In genomic region chr7:141011238-141011770, GRCm38 (mm10) we compare ENCODE assay signal across 11 mouse cellular contexts. TPM values are rescaled to one million over a fixed set of nuclear protein-coding genes. Genes with fewer than 3 reads are reported as not detected.
DNase-seq lines count a peak whose midpoint lies in the region; ATAC-seq and TF ChIP-seq lines count a peak whose summit lies in the region.
"Had no signal": no experiment of that assay in that cellular context is flagged by ENCODE, and none has a peak within 500 bp of the region (broad histone marks: within the 10 kb centered on the region; RNA-seq: fewer than 3 reads in every experiment).

No protein-coding gene starts in this region.

- peaks cover 11% of the 10 kb centered on the region for H3K4me1 ChIP-seq in lung, embryonic 16.5 days (replicated peaks; ENCODE audit: control insufficient read depth, insufficient read depth, low read length)
- H3K4me1 ChIP-seq in liver, postnatal 0 days (ENCODE audit: insufficient read depth): peaks cover 40% of the 10 kb centered on the region

- H3K9me3 ChIP-seq in lung, embryonic 16.5 days (ENCODE audit: control insufficient read depth, low read length): no peaks in the 10 kb centered on the region; the same call in 1 of the 2 replicates
- H3K9me3 ChIP-seq in liver, postnatal 0 days (ENCODE audit: low read length): no peaks in the 10 kb centered on the region

- 84% methylated on average over 7 of the region's 7 CpGs for WGBS in lung, embryonic 16.5 days
- 64% methylated on average over 7 of the region's 7 CpGs for WGBS in liver, postnatal 0 days (ENCODE audit: insufficient replicate concordance)

- H3K4me3 ChIP-seq in gastrocnemius, adult 2 months: peak overlapping the region; percentile 77
- no peak overlapping the region for H3K4me3 ChIP-seq in lung, embryonic 16.5 days (ENCODE audit: low read length)
- H3K4me3 ChIP-seq in liver, postnatal 0 days (ENCODE audit: low read depth, low read length): peak overlapping the region; percentile 52; the same call in 1 of the 2 replicates

- peak overlapping the region; percentile 93 for H3K27ac ChIP-seq in gastrocnemius, adult 2 months
- H3K27ac ChIP-seq in lung, embryonic 16.5 days (ENCODE audit: low read length): peak overlapping the region; percentile 75
- peak overlapping the region; percentile 87 for H3K27ac ChIP-seq in liver, postnatal 0 days (ENCODE audit: low read depth)

- H3K9ac ChIP-seq in lung, embryonic 16.5 days (ENCODE audit: low read length): peak overlapping the region; percentile 56
- peak overlapping the region; percentile 64 for H3K9ac ChIP-seq in liver, postnatal 0 days (replicated peaks)

- 0 out of 2 replicates have a peak, but pooled peaks have one; percentile 3 for ATAC-seq in lung, embryonic 16.5 days (ENCODE audit: low read depth)
- ATAC-seq in erythroid progenitor cell, adult 5-6 weeks (replicated peaks; ENCODE audit: low FRiP score, poor library complexity, severe bottlenecking): 0 out of 2 replicates have a peak, but pooled peaks have one; percentile 26
- ATAC-seq in liver, postnatal 0 days: peak; percentile 20; the same call in 1 of the 2 replicates

- intact Hi-C loops in gastrocnemius, adult 2 months (cut with DNase I): loop anchor here (2.0 kb wide), 1 partner anchor 71 kb away; the partner anchor contains the start of gene Pgghg
- intact Hi-C loops in gastrocnemius, postnatal 14 days (cut with DNase I; ENCODE audit: low total_unique reads): no loop called here

- no peak overlapping the region for H3K4me2 ChIP-seq in lung, embryonic 16.5 days (ENCODE audit: low read depth, low read length)
- peak overlapping the region; percentile 62 for H3K4me2 ChIP-seq in liver, postnatal 0 days (ENCODE audit: low read depth, low read length)

- no peaks in the 10 kb centered on the region for H3K36me3 ChIP-seq in lung, embryonic 16.5 days (ENCODE audit: control insufficient read depth, insufficient read depth, low read length)
- H3K36me3 ChIP-seq in liver, postnatal 0 days (replicated peaks; ENCODE audit: insufficient read depth, low read length): no peaks in the 10 kb centered on the region

- no peak for DNase-seq in gastrocnemius, adult 2 months
- DNase-seq in gastrocnemius, postnatal 14 days: no peak
- no peak for DNase-seq in lung, postnatal 4 days
- DNase-seq in liver, postnatal 0 days: peak; percentile 21
- DNase-seq in cerebellum, postnatal 25 days: no peak
- no peak for DNase-seq in right cerebral cortex, postnatal 14 days
- DNase-seq: left cerebral cortex, postnatal 4 days had no signal

- H3K27me3 ChIP-seq in lung, embryonic 16.5 days (ENCODE audit: control insufficient read depth, insufficient read depth, low read depth, low read length): no peaks in the 10 kb centered on the region
- no peaks in the 10 kb centered on the region for H3K27me3 ChIP-seq in liver, postnatal 0 days (ENCODE audit: insufficient read depth, low read length)

- TF ChIP-seq EP300 in liver, postnatal 0 days (IDR thresholded peaks at IDR 0.05; ENCODE audit: low read depth): no peak

- no peak for TF ChIP-seq CTCF in gastrocnemius, adult 2 months (IDR thresholded peaks at IDR 0.05)
- no peak for TF ChIP-seq CTCF in liver, postnatal 0 days (IDR thresholded peaks at IDR 0.05; ENCODE audit: low read depth)

RNA-seq across cellular contexts. Expression of gene Ifitm3, which starts 0.7 kb away (rescaled TPM):
- 10 to 100 TPM; 30.8 to 49.0 TPM for total RNA-seq in gastrocnemius, adult 2 months (2021)
- total RNA-seq in gastrocnemius, postnatal 14 days (2021): 10 to 100 TPM; 44.9 to 54.0 TPM
- 262 and 316 TPM in 2 replicates for polyA plus RNA-seq in lung, embryonic 16.5 days (2015; fragmentation: Nextera tagmentation; extraction: Ambion mirVana)
- total RNA-seq in erythroid progenitor cell, adult 5-6 weeks (2015; ENCODE audit: low replicate concordance): 156 and 271 TPM in 2 replicates
- total RNA-seq in erythroid progenitor cell, adult 5-6 weeks (2017; ENCODE audit: low replicate concordance): 73.5 and 106 TPM in 2 replicates
- polyA plus RNA-seq in liver, postnatal 0 days (2015; fragmentation: Nextera tagmentation; extraction: Ambion mirVana): 295 and 298 TPM in 2 replicates

RNA-seq across cellular contexts. Expression of gene Ifitm6, which starts 6.4 kb away (rescaled TPM):
- not detected for total RNA-seq in gastrocnemius, adult 2 months (2021)
- total RNA-seq in gastrocnemius, postnatal 14 days (2021): not detected
- polyA plus RNA-seq in lung, embryonic 16.5 days (2015; fragmentation: Nextera tagmentation; extraction: Ambion mirVana): 1.5 and 1.8 TPM in 2 replicates
- 172 and 212 TPM in 2 replicates for total RNA-seq in erythroid progenitor cell, adult 5-6 weeks (2015; ENCODE audit: low replicate concordance)
- 65.6 and 95.9 TPM in 2 replicates for total RNA-seq in erythroid progenitor cell, adult 5-6 weeks (2017; ENCODE audit: low replicate concordance)
- polyA plus RNA-seq in liver, postnatal 0 days (2015; fragmentation: Nextera tagmentation; extraction: Ambion mirVana): 53.6 and 54.4 TPM in 2 replicates
- total RNA-seq: gastrocnemius, postnatal 25 days; left cerebral cortex, postnatal 4 days had no signal
- polyA plus RNA-seq: neural tube, embryonic 11.5 days had no signal

RNA-seq across cellular contexts. Expression of gene Gm17387, which starts 17.6 kb away (rescaled TPM):
- not detected for total RNA-seq in gastrocnemius, adult 2 months (2021)
- not detected for total RNA-seq in gastrocnemius, postnatal 14 days (2021)
- not detected in 2 replicates for polyA plus RNA-seq in lung, embryonic 16.5 days (2015; fragmentation: Nextera tagmentation; extraction: Ambion mirVana)
- total RNA-seq in erythroid progenitor cell, adult 5-6 weeks (2015; ENCODE audit: low replicate concordance): not detected in 2 replicates
- total RNA-seq in erythroid progenitor cell, adult 5-6 weeks (2017; ENCODE audit: low replicate concordance): not detected in 2 replicates
- polyA plus RNA-seq in liver, postnatal 0 days (2015; fragmentation: Nextera tagmentation; extraction: Ambion mirVana): not detected in 2 replicates
- total RNA-seq: gastrocnemius, postnatal 25 days; left cerebral cortex, postnatal 4 days had no signal
- polyA plus RNA-seq: neural tube, embryonic 11.5 days had no signal

RNA-seq across cellular contexts. Expression of gene Ifitm1, which starts 44.3 kb away (rescaled TPM):
- total RNA-seq in gastrocnemius, adult 2 months (2021): 1 to 10 TPM in 1 of 2 experiments, under 1 TPM in 1; 0.69 to 1.4 TPM
- 1 to 10 TPM; 1.3 to 1.4 TPM for total RNA-seq in gastrocnemius, postnatal 14 days (2021)
- polyA plus RNA-seq in lung, embryonic 16.5 days (2015; fragmentation: Nextera tagmentation; extraction: Ambion mirVana): 38.8 and 49.1 TPM in 2 replicates
- 31.0 TPM in 1 of 2 replicates, not detected in the other for total RNA-seq in erythroid progenitor cell, adult 5-6 weeks (2015; ENCODE audit: low replicate concordance)
- 0.90 and 20.6 TPM in 2 replicates for total RNA-seq in erythroid progenitor cell, adult 5-6 weeks (2017; ENCODE audit: low replicate concordance)
- polyA plus RNA-seq in liver, postnatal 0 days (2015; fragmentation: Nextera tagmentation; extraction: Ambion mirVana): 33.4 and 38.6 TPM in 2 replicates

RNA-seq across cellular contexts. Expression of gene B4galnt4, which starts 49.6 kb away (rescaled TPM):
- under 1 TPM; 0.17 to 0.18 TPM for total RNA-seq in gastrocnemius, adult 2 months (2021)
- under 1 TPM in 1 of 2 experiments, not detected in 1; 0.23 TPM for total RNA-seq in gastrocnemius, postnatal 14 days (2021)
- 3.2 and 3.8 TPM in 2 replicates for polyA plus RNA-seq in lung, embryonic 16.5 days (2015; fragmentation: Nextera tagmentation; extraction: Ambion mirVana)
- total RNA-seq in erythroid progenitor cell, adult 5-6 weeks (2015; ENCODE audit: low replicate concordance): not detected in 2 replicates
- 0.26 TPM in 1 of 2 replicates, not detected in the other for total RNA-seq in erythroid progenitor cell, adult 5-6 weeks (2017; ENCODE audit: low replicate concordance)
- 0.15 and 0.34 TPM in 2 replicates for polyA plus RNA-seq in liver, postnatal 0 days (2015; fragmentation: Nextera tagmentation; extraction: Ambion mirVana)
- total RNA-seq: gastrocnemius, postnatal 25 days had no signal

Comparison
In these comparisons a context has a peak if more than half of its experiments do, and no peak if none do; other contexts are left out.
1. RNA of gene Ifitm6, which starts 6.4 kb away (total RNA-seq): 65.6 to 212 TPM in erythroid progenitor cell, adult 5-6 weeks; not detected in gastrocnemius, postnatal 14 days and not detected in gastrocnemius, adult 2 months; every median in the first group is over 10 times any median in the second.
2. Peak in every context shown above with its lines, with median percentiles within 50 percentile points of each other: H3K27ac ChIP-seq and ATAC-seq.